Mouse (Mus musculus) ES-CJ7 (cell line): Measurements from ENCODE around the gene Olfr148.

Experiments
- DNase-seq: peaks from one replicate; pipeline ENCODE4 v3.0.0; 2011; ENCODE audit warnings: low read depth, low spot score

Gene Olfr148

GRCm38 (mm10) chr9:39610355-39610754 is at the start of gene Olfr148:
TSS of gene Olfr148 (plus strand) at chr9:39610655.
- DNase-seq = no peak

- DNase-seq = no peak
Observed at GRCm38 (mm10) chr9:39575469-39575868, 35.0 kb upstream of the Olfr148 start, which contains the start of gene Olfr959. TSS of gene Olfr959 (minus strand) at chr9:39575569.

GRCm38 (mm10) chr9:39577050-39577449 is 33.4 kb upstream of the Olfr148 start:
- no peak for DNase-seq

DNA sequence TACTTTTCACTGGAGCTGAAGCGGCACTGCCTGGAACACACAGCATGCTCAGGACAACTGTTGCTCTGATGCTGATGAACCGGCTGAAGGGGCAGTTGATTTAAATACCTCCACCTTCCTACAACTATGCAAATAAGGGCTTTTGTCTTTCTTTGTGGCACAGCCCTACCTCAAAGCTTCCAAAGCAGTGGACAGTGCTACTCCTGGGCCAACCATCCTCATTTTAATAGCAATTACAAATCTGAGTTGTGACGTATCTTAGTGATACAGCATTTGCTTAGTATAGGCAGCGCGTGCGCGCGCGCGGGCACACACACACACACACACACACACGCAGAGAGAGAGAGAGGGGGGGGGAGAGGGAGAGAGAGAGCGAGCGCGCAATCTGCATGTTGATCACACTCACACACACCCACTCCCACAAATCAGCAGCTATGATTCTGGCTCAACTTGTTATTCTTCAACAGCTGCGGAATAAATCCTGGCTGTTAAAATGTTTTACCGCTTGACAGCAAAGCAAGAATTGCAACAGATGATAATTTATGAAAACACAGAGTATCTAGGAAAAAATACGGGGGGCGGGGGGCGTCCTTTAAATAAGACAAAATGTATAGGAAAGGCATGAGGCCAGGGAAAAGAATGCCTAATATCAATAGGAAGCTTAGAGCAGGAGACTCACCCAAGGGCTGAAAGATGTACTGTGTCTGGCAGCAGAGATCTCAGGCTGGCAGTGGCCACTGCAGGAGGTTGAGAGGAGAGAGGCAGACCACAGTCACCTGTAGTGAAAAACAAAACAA is 7.7 kb upstream of the Olfr148 start:
- peak; percentile 60 for DNase-seq

DNA sequence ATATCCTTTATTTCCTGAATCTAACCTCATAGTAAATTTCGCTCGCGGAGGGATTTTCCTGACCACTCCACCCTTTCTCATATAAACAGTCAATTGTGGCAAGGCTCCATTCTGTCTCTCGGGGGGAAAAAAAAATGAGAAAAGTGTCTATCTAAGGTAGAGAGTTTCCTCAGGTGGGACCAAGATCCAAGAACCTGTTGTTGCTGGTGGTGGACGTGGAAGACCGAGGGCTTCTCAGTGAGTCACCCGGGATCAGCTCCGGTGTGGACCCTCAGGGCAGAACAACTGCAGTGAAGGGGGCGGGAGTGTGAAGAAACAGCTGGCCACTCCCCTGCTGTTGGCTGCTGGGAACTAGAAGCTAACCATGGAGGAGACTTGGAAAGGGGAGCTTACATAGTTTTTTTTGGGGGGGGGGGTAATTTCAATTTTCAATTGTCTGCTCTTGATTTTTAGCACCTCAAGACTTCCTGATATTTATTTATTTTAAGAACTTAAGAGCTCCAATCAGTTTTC is 7.1 kb upstream of the Olfr148 start:
- DNase-seq = peak; percentile 32

DNA sequence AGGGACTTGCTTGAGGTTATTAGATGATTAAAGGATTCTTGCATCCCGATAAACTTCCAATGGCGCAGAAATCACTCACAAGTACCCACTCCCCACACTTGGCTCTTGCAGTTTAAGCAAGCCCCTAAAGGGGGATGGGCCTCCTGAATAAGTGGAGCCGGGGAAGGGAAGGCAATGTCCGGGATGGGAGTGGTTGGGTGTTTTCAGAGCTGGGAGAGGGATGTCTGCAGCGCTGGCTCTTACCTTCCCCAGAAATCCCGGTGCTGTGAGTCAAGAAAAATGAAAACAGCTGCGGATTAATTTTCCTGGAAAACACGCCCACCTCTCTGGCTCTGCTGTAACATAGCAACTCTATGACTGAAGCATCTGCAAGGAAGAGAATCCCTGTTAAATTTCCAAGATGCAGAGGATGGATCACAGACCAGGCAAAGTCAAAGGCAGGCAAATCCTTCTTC is 6.4 kb upstream of the Olfr148 start, which contains the start of gene AW551984:
TSS of gene AW551984 (minus strand) at position 405 of the 455 bp plus-strand sequence.
- peak; percentile 59 for DNase-seq

- DNase-seq = no peak
Observed at GRCm38 (mm10) chr9:39608497-39608896, 2.0 kb upstream of the Olfr148 start.

- peak; percentile 17 for DNase-seq
Observed at GRCm38 (mm10) chr9:39611953-39612352, 1.5 kb downstream of the Olfr148 start.

GRCm38 (mm10) chr9:39621073-39621472 is 10.6 kb downstream of the Olfr148 start, which contains the start of gene Olfr960:
TSS of gene Olfr960 (plus strand) at chr9:39621373.
- DNase-seq = no peak

DNA sequence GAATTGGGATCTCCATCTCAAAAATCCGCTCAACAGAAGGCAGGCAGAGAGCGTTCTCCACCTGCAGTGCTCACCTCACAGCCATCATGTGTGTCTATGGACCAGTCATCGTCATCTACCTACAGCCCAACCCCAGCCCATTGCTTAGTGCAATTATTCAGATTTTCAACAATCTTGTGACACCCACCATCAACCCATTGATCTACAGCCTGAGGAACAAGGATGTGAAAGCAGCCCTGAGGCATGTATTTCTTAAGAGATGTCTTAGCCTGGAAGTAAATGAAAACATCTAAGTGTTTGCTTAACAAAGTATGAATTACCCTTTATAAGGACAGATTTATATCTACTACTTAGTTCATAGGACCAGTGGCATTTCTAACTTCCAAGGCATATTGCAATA is 13.3 kb downstream of the Olfr148 start:
- no peak for DNase-seq

DNA sequence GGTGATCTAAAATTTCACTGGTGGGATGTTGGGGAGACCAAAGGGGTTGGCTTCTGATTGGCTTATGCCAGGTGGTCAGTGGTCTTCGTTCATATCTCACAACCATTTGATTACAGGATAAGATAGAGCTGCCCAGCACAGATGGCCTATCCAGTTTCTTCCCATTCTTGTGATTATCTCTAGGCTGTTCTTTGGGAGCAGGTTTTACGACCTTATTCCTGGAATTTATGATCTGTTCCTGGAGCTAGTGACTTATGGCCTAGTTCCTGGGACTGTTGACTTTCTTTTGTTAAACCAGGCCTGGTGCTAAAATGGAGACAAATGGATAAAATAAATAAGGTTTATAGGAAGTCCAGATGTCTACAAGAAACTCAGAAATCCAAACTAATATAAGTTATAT is 14.3 kb downstream of the Olfr148 start:
- DNase-seq = no peak

DNA sequence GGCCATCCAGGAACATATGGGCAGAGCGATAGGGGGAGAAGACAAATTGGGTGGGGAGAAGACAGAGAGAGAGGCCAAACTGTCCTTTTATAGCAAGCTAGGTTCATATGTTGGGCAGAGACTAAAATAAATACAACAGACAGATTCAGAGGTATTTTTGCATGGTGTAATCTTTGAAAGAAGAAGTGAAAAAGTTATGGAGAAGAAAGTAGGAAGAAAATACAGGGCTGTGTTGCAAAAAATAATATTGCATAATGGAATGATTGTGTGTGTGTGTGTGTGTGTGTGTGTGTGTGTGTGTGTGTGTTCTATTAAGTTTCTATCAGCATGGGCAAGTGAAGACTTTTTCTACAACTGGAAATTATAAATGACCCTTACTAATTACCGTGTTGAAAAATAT is 18.6 kb downstream of the Olfr148 start:
- DNase-seq = no peak

DNA sequence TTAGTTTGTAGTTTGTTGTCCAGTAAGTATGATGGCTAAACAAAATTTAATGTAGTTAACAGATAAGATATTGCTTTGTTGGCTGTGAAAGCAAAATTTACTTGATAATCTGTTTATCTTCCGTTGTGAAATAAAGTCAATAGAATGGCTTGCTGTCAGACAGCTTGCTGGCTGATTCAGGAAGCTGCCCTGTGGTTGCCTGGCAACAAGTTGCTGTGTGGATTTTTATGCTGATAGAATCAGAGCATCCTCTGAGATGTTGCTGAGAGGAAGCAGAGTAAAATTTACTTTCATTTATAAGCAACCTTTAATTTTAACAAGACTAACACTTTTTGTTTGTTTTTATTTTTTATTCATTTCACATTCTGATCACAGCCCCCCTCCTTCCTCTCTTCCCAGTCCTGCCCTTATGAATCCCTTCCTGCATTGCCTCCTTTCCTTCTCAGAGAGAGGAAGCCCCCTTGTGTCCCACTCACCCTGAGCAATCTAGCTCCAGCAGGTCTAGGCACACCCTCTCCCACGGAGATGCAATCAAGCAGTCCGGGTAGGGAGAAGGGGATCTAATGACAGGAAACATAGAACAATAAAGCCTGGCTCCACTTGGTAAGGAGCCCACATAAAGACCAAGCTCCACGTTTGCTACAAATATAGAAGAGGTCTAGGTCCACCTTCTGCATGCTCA is 23.6 kb downstream of the Olfr148 start:
- no peak for DNase-seq

GRCm38 (mm10) chr9:39644785-39645184 is 34.3 kb downstream of the Olfr148 start, which contains the start of gene Olfr961:
TSS of gene Olfr961 (plus strand) at chr9:39645085.
- DNase-seq = no peak

DNA sequence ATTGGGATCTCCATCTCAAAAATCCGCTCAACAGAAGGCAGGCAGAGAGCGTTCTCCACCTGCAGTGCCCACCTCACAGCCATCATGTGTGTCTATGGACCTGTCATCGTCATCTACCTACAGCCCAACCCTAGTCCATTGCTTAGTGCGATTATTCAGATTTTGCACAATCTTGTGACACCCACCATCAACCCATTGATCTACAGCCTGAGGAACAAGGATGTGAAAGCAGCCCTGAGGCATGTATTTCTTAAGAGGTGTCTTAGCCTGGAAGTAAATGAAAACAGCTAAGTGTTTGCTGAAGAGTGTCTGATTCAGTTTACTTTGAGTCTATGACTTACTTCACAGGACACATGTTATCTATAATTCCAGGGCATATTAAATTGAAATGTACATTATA is 36.9 kb downstream of the Olfr148 start:
- no peak for DNase-seq

GRCm38 (mm10) chr9:39654756-39655396 is 44.4 kb downstream of the Olfr148 start:
- no peak for DNase-seq
